Mouse (Mus musculus) liver, embryonic 12.5 days (tissue): ENCODE measurements around the gene Becn1. TPM values are rescaled to one million over a fixed set of nuclear protein-coding genes. Genes with fewer than 3 reads are reported as not detected.

ENCODE experiments used
- ATAC-seq: fragments of 200-750 bp; cut with Nextera tagmentation; 2 replicates; pipeline ENCODE4 v1.8.0; 2017; ENCODE audit warnings: moderate number of reproducible peaks, mild to moderate bottlenecking, moderate library complexity
- H3K27ac ChIP-seq: fragments of 300-500 bp; sonication (generic); 2 replicates; pipeline ENCODE4 v1.5.1; 2016; ENCODE audit warnings: mild to moderate bottlenecking
- H3K27me3 ChIP-seq: fragments of 300-500 bp; sonication (generic); replicated peaks from 2 replicates; pipeline ENCODE4 v1.6.1; 2016; ENCODE audit warnings: mild to moderate bottlenecking, moderate library complexity
- H3K36me3 ChIP-seq: fragments of 300-500 bp; sonication (generic); 2 replicates; pipeline ENCODE4 v1.6.1; 2016; ENCODE audit warnings: mild to moderate bottlenecking, moderate library complexity
- H3K4me1 ChIP-seq: fragments of 300-500 bp; sonication (generic); 2 replicates; pipeline ENCODE4 v1.6.1; 2016
- H3K4me2 ChIP-seq: fragments of 300-500 bp; sonication (generic); 2 replicates; pipeline ENCODE4 v1.6.1; 2016; ENCODE audit warnings: mild to moderate bottlenecking, moderate library complexity
- H3K4me3 ChIP-seq: fragments of 300-500 bp; sonication (generic); 2 replicates; pipeline ENCODE4 v1.5.1; 2016; ENCODE audit warnings: mild to moderate bottlenecking, moderate library complexity
- H3K9ac ChIP-seq: fragments of 300-500 bp; sonication (generic); 2 replicates; pipeline ENCODE4 v1.6.1; 2016; ENCODE audit warnings: mild to moderate bottlenecking, moderate library complexity
- H3K9me3 ChIP-seq: fragments of 300-500 bp; sonication (generic); replicated peaks from 2 replicates; pipeline ENCODE4 v1.6.1; 2016; ENCODE audit warnings: mild to moderate bottlenecking, moderate library complexity
- WGBS: fragments of 180-500 bp; shearing (Covaris S2); methylation state at CpG from one replicate; pipeline ENCODE4 v1.1.7; 2016; ENCODE audit not compliant: insufficient replicate concordance; 5-methylcytosine and 5-hydroxymethylcytosine counted together
- polyA plus RNA-seq: library from polyadenylated mRNA; unstranded; fragments of >200 nt; fragmentation: Nextera tagmentation; extraction: Ambion mirVana; gene quantifications from 2 replicates; pipeline ENCODE4 v1.2.1, GENCODE M21; 2016

Gene Becn1
- polyA plus RNA-seq, 1 experiment from 2014 or later = 119 TPM

DNA sequence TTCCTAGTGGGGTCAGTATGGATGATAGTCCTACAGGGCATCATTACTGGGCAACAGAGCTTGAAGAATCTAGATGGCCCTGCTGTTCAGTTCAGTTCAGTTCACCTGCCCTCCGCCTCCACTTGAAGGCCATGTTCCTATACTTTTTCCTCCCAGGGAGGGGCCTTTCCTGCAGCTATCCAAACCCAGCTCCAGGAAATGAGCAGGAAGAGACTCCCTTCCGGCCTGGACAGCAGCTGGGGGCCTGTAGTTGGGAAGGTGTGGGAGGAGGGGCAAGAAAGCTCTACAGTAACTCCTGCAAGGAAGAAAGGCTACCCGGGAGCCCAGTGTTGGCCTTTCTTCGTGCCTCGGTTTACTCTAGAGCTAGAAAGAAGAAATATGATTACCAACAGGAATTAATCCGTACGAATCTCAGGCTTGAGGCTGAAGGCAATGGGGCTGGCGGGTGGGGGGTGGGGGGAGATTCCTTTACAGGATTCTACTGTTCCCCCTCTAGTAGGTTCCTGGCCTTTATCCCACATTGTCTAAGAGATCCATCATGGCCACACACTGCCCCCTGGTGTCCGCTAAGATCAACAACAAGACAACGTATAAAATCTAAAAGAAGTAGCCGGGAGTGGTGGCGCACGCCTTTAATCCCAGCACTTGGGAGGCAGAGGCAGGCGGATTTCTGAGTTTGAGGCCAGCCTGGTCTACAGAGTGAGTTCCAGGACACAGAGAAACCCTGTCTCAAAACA is 53.7 kb downstream of the Becn1 start:
- peak overlapping the region; percentile 32; the same call in 1 of the 2 replicates for H3K4me2 ChIP-seq
- peaks cover 55% of the 10 kb centered on the region for H3K27me3 ChIP-seq

DNA sequence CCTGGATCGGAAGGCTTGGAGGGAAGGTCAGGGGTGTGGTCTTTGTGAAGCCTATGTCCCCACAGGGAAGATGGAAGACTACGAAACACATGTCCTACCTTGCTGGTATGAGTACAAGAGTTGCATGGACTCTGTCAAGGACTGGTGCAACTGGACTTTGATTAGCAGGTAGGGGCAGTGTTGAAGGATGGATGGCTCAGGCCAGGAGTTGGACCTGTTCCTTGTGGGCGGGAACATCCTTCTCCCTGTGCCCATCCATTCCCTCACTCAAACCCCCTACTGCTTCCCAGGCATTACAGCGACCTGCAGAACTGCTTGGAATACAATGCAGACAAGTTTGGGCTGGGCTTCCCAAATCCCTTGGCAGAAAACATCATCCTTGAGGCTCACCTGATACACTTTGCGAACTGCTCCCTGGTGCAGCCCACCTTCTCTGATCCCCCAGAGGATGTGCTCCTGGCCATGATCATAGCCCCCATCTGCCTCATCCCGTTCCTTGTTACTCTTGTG is 54.5 kb downstream of the Becn1 start:
- H3K4me1 ChIP-seq = peaks cover 45% of the 10 kb centered on the region
- WGBS = 65% methylated on average over 6 of the region's 6 CpGs
- H3K9me3 ChIP-seq = no peaks in the 10 kb centered on the region
- H3K4me2 ChIP-seq = peak overlapping the region; percentile 70; the same call in 1 of the 2 replicates
- peak overlapping the region; percentile 50 for H3K4me3 ChIP-seq
- no peak overlapping the region for H3K27ac ChIP-seq
- no peaks in the 10 kb centered on the region for H3K36me3 ChIP-seq
- H3K27me3 ChIP-seq = peaks cover 63% of the 10 kb centered on the region
- no peak overlapping the region for H3K9ac ChIP-seq
- ATAC-seq = no peak

More for the DNA sequence above, 53.7 kb downstream of the Becn1 start:
- WGBS = 20% methylated on average over 14 of the region's 14 CpGs
- no peak overlapping the region for H3K4me3 ChIP-seq
- no peaks in the 10 kb centered on the region for H3K9me3 ChIP-seq
- no peak overlapping the region for H3K27ac ChIP-seq
- peaks cover 49% of the 10 kb centered on the region for H3K4me1 ChIP-seq
- H3K36me3 ChIP-seq = no peaks in the 10 kb centered on the region
- H3K9ac ChIP-seq = no peak overlapping the region
- ATAC-seq = no peak; the same call in 1 of the 2 replicates

DNA sequence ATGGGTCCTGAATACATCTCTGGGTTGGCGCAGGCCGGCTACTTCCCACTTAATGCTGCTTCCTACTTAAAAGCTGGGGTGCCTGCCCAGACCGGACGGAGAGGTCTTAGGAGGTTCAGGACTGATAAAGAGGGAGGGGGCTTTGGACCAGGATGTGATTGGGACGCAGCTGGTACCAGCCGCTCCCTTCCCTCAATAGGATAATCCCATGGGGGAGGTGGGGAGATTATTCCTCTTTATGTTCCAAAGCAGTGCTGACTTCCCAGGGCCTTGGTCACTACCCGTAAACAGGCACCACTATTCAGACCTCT is 55.4 kb downstream of the Becn1 start:
- 0 out of 2 replicates have a peak, but pooled peaks have one; percentile 13 for ATAC-seq
- peak overlapping the region; percentile 16; the same call in 1 of the 2 replicates for H3K27ac ChIP-seq
- peaks cover 72% of the 10 kb centered on the region for H3K27me3 ChIP-seq
- 5% methylated on average over 7 of the region's 7 CpGs for WGBS
- H3K4me1 ChIP-seq = peaks cover 38% of the 10 kb centered on the region
- H3K9ac ChIP-seq = peak overlapping the region; percentile 55
- H3K9me3 ChIP-seq = no peaks in the 10 kb centered on the region
- H3K36me3 ChIP-seq = no peaks in the 10 kb centered on the region
- peak overlapping the region; percentile 70 for H3K4me2 ChIP-seq
- H3K4me3 ChIP-seq = peak overlapping the region; percentile 50

DNA sequence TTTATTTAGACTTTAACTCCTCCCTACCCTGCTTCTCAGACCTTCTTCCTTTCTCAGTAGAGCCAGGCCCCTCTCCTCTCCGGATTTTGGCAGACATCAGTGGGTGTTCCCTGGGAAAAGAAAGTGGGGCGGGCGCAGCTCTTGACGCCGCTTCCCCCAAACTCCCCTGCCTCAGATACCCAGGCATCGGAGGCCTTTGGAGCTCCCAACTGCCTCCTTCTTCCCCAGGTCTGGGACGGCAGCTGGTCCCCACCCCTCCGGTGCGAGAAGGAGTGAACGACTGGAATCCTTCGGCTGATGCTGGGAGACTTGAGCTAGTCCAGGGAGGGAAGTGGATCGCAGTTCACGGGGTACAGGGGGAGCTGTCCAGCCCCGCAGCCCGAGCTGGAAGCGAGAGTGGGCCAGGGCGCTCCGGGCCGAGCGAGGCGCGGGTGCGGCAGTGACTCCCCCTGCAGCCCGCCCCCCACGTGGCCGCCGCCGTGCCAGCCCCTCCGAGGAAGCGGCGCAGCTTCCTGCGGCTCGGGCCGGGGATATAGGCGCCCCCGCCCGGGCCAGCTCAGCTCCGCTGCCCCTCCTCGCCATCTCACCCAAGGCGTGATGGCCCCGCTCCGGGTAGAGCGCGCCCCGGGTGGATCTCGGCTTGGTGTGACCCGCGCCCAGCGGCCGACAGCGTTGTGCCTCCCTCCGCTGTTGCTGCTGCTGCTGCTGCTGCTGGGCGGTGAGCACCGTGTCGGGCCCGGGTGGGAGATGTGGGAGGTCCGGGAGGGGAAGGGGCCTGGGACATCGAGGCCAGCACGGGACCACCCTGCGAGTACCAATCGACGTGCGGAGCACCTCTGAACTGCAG is 56.0 kb downstream of the Becn1 start, which contains the start of gene Ramp2:
TSS of gene Ramp2 (plus strand) at position 174 of the 847 bp plus-strand sequence.
- Histone ChIP-seq H3K4me3 (peak within 1 kb of the TSS; percentile 50), H3K4me2 (peak within 1 kb of the TSS; percentile 70), H3K9me3 (no peaks in the 10 kb centered on the region), H3K9ac (peak within 1 kb of the TSS; percentile 55), H3K27ac (peak within 1 kb of the TSS; percentile 17), H3K36me3 (no peaks in the 10 kb centered on the region), H3K4me1 (peaks cover 38% of the 10 kb centered on the region), H3K27me3 (peaks cover 78% of the 10 kb centered on the region)
- WGBS = 1% methylated on average over 60 of the region's 63 CpGs
- ATAC-seq = no peak

DNA sequence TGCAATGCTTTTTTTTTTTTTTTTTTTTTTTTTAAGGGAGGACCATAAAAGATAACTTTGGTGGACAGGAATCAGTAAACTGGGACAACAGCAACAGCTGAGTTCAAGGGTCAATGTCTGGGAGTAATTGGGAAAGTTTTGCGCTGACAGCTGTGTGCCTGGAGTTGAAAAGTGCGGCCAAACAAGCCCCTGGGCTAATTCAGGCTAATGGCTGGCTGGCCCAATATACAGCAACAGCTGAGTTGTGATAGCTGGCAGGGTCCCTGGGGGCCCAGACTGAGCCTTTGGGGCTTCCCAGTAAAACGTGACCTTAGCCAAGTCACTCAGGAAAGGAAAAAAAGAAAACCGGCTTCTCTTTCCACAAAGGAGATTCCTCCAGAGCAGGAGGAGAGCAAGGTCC is 57.0 kb downstream of the Becn1 start:
- no peak overlapping the region for H3K9ac ChIP-seq
- H3K9me3 ChIP-seq = no peaks in the 10 kb centered on the region
- H3K27ac ChIP-seq = no peak overlapping the region
- H3K4me1 ChIP-seq = peaks cover 38% of the 10 kb centered on the region
- peak overlapping the region; percentile 70; the same call in 1 of the 2 replicates for H3K4me2 ChIP-seq
- peaks cover 79% of the 10 kb centered on the region for H3K27me3 ChIP-seq
- WGBS = 38% methylated on average over 4 of the region's 4 CpGs
- ATAC-seq = no peak
- H3K4me3 ChIP-seq = no peak overlapping the region
- H3K36me3 ChIP-seq = no peaks in the 10 kb centered on the region

DNA sequence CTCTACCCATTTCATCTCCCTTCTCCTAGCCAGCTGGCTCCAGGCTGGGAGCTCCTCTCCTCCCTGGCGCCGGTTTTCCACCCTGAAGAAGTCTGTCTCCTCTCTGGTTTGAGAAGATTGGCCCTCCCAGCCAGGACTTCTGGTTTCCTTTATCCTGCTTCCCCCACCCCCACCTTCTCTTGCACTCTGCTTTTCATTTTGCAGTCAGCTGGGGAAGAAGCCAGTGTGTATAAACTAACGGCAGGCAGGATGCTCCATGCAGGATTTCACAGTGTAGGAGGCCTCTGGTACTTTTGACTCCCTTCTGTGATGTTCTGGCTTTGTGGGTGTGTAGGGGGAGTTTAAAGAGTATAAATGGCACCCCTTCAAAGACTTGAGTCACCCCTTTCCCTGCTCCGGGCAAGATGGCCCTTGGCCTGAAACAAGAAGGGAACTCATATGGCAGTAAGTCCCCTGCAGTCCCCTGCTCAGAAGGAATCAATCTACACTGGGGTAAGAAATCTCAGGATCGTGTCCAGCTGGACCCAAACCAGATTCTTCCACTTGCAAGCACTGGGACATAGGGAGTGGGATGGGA is 63.9 kb downstream of the Becn1 start:
- ATAC-seq = no peak
- no peak overlapping the region for H3K9ac ChIP-seq

DNA sequence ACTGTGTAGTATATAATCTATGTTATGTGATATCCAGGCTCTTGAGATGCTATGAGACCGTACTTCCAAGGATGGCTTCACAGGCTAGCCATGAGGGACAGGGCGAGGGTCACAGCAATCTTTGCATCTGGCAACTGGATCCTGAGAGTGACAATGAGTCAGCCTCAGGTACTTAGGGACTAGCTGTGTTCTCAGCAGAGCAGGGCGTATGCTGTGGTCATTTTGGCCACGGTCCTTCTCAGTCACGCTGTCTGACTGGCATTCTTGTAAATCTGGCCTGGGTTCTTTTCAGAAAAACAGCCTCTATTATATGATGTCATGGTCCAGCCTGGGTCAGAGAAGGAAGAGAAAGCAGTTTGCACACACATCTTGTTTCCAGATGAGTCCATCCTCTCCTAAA is 65.3 kb downstream of the Becn1 start:
- no peak overlapping the region for H3K4me3 ChIP-seq
- H3K27me3 ChIP-seq = peaks cover 64% of the 10 kb centered on the region
- no peak overlapping the region for H3K27ac ChIP-seq
- H3K4me1 ChIP-seq = peaks cover 9% of the 10 kb centered on the region
- no peaks in the 10 kb centered on the region for H3K9me3 ChIP-seq
- no peak overlapping the region for H3K9ac ChIP-seq
- WGBS = 79% methylated on average over 5 of the region's 5 CpGs
- H3K36me3 ChIP-seq = no peaks in the 10 kb centered on the region
- no peak for ATAC-seq
- H3K4me2 ChIP-seq = no peak overlapping the region

More for the DNA sequence above, 63.9 kb downstream of the Becn1 start:
- WGBS = 43% methylated on average over 5 of the region's 5 CpGs
- Histone ChIP-seq H3K4me3 (no peak overlapping the region), H3K36me3 (no peaks in the 10 kb centered on the region), H3K4me2 (no peak overlapping the region), H3K9me3 (no peaks in the 10 kb centered on the region), H3K27ac (no peak overlapping the region), H3K27me3 (peaks cover 66% of the 10 kb centered on the region), H3K4me1 (no peaks in the 10 kb centered on the region)

Other genes with a start within 250 kb of the Becn1 start
- gene Naglu, start 232.3 kb downstream of the Becn1 start, polyA plus RNA-seq = 6.3 and 7.0 TPM in 2 replicates
- gene Hsd17b1, start 223.9 kb downstream of the Becn1 start, polyA plus RNA-seq = 0.08 TPM in 1 of 2 replicates, not detected in the other
- 26.4 and 28.5 TPM in 2 replicates for gene Coasy, start 219.7 kb downstream of the Becn1 start, polyA plus RNA-seq
- gene Mlx, start 215.0 kb downstream of the Becn1 start, polyA plus RNA-seq = 34.9 and 35.7 TPM in 2 replicates
- gene Psmc3ip, start 206.8 kb downstream of the Becn1 start, polyA plus RNA-seq = 28.2 and 28.3 TPM in 2 replicates
- 12.7 and 13.0 TPM in 2 replicates for gene Retreg3, start 182.4 kb downstream of the Becn1 start, polyA plus RNA-seq
- gene Tubg1, start 182.3 kb downstream of the Becn1 start, polyA plus RNA-seq = 55.2 and 59.6 TPM in 2 replicates
- gene Tubg2, start 146.4 kb downstream of the Becn1 start, polyA plus RNA-seq = 0.57 and 0.62 TPM in 2 replicates
- 0.17 and 0.26 TPM in 2 replicates for gene Cntnap1, start 131.8 kb downstream of the Becn1 start, polyA plus RNA-seq
- gene Plekhh3, start 130.9 kb downstream of the Becn1 start, polyA plus RNA-seq = 2.7 and 2.8 TPM in 2 replicates
- 0.07 TPM in 1 of 2 replicates, not detected in the other for gene Ccr10, start 126.8 kb downstream of the Becn1 start, polyA plus RNA-seq
- 9.8 and 10.3 TPM in 2 replicates for gene Ezh1, start 75.8 kb downstream of the Becn1 start, polyA plus RNA-seq
- gene Ramp2, start 56.3 kb downstream of the Becn1 start, polyA plus RNA-seq = 32.6 and 33.5 TPM in 2 replicates
- gene Vps25, start 48.6 kb downstream of the Becn1 start, polyA plus RNA-seq = 106 TPM in 2 replicates
- 11.3 and 12.3 TPM in 2 replicates for gene Wnk4, start 41.7 kb downstream of the Becn1 start, polyA plus RNA-seq
- 0.74 and 1.3 TPM in 2 replicates for gene Cntd1, start 23.3 kb downstream of the Becn1 start, polyA plus RNA-seq
- gene Coa3, start 23.2 kb downstream of the Becn1 start, polyA plus RNA-seq = 144 and 150 TPM in 2 replicates
- gene Psme3, start 13.9 kb upstream of the Becn1 start, polyA plus RNA-seq = 263 and 273 TPM in 2 replicates
- 2.2 TPM in 2 replicates for gene Aoc2, start 22.8 kb upstream of the Becn1 start, polyA plus RNA-seq
- 0.05 and 0.06 TPM in 2 replicates for gene Aoc3, start 28.3 kb upstream of the Becn1 start, polyA plus RNA-seq
- gene G6pc, start 65.3 kb upstream of the Becn1 start, polyA plus RNA-seq = not detected in 2 replicates
- 67.0 and 72.7 TPM in 2 replicates for gene Aarsd1, start 115.3 kb upstream of the Becn1 start, polyA plus RNA-seq
- gene Gm27029, start 122.5 kb upstream of the Becn1 start, polyA plus RNA-seq = 3.6 and 4.2 TPM in 2 replicates
- 9.8 TPM in 2 replicates for gene Rundc1, start 122.8 kb upstream of the Becn1 start, polyA plus RNA-seq
- 1.3 and 2.1 TPM in 2 replicates for gene Ptges3l, start 123.0 kb upstream of the Becn1 start, polyA plus RNA-seq
- gene Rpl27, start 140.0 kb upstream of the Becn1 start, polyA plus RNA-seq = 378 and 390 TPM in 2 replicates
- 35.8 and 37.1 TPM in 2 replicates for gene Ifi35, start 146.1 kb upstream of the Becn1 start, polyA plus RNA-seq
- 3.6 and 3.9 TPM in 2 replicates for gene Rnd2, start 162.7 kb upstream of the Becn1 start, polyA plus RNA-seq
- 11.8 and 12.2 TPM in 2 replicates for gene Vat1, start 163.9 kb upstream of the Becn1 start, polyA plus RNA-seq
- gene Brca1, start 249.7 kb upstream of the Becn1 start, polyA plus RNA-seq = 17.2 and 17.4 TPM in 2 replicates
- 45.1 and 47.9 TPM in 2 replicates for gene Nbr1, start 249.9 kb upstream of the Becn1 start, polyA plus RNA-seq